Mouse (Mus musculus): ENCODE results near the gene Tmem132b. TPM values are rescaled to one million over a fixed set of nuclear protein-coding genes. Genes with fewer than 3 reads are reported as not detected.
A peak's percentile ranks its signal among the peaks of the same experiment; 100 is the strongest.

Tmem132b gene
- total RNA-seq, 2 experiments from 2014 or later, result 0.20 to 0.56 TPM

DNA sequence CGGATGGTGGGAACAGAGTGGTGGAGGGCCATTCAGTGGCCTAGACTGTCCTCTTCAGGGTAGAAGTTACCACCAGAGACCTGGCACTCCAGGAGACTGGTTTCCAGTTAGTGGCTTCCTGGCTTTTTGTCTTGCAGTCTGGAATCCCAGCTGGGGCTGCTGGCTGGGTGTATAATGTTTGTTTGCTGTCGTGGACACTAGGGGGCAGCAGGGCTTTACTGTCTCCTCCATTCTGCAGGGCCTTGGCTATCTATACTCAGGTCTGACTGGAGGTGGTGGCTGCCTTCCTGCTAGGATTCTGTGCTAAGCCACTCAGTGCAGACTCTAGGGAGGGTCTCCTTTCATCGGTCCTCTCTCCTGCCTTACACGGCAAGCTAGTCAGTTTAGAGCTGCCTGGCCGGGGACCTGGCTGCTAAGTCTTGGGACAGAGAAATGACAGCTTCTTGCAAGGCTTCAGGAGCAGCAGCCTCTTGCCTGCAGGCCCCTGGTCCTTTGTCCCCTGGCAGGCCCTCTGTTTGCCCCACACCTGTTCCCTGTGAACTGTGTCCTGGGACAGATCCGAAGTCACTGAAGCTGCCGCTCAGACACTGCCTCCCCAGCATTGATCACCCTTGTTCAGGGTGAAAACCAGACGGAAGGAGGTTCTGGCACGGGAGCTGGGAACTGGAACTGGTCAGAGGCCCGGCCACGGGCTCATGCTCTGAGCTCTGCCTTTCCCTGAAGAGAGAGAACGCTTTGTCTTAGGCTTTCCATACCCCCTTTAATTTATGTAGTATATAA lies 33.6 kb upstream of the Tmem132b start:
- TF ChIP-seq CTCF (IDR thresholded peaks at IDR 0.05), result peak; percentile 77

DNA sequence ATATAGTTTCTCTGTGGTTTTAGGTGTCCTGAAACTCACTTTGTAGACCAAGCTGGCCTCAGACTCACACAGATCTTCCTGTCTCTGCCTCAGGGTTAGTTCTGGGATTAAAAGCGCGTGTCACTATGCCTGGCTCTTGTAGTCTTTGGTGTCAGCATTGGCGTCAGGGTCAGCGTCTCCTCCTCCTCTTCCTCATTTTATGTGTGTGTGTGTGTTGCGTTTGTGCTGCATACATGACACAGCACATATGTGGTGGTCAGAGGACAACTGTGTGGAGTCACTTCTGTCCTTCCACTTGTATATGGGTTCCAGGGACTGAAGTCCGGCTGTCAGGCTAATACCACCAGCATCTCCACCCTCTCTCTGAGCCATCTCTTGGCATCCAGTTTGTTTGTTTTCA lies 30.1 kb upstream of the Tmem132b start:
- Histone ChIP-seq H3K27ac (no peak overlapping the region), H3K4me3 (no peak overlapping the region)
- no peak for TF ChIP-seq CTCF (IDR thresholded peaks at IDR 0.05)
- no peak for DNase-seq
- intact Hi-C loops (cut with DNase I), result no loop called here

More for the DNA sequence above, 33.6 kb upstream of the Tmem132b start:
- peak; percentile 79 for DNase-seq
- Histone ChIP-seq H3K4me3 (no peak overlapping the region), H3K27ac (no peak overlapping the region)
- intact Hi-C loops (cut with DNase I), result no loop called here

DNA sequence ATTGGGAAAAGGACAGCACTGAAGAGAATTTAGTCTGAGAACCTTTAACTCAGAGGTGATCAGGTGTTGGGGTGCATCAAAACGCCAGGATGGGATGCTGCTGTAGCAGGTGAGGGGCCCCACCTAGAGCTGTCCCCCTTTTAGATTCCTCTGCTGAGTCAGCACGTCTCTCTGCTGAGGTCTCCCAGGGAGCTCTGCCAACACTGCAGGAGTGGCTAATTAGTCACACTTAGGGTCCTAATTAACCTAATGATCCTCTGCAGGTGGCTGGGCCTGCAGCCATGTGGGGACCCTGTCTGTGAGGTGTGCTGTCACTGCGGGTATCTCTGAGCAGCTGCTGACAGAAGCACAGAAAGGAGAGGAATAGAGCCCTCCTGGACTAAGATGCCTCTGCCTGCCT lies 29.4 kb upstream of the Tmem132b start:
- intact Hi-C loops (cut with DNase I), result no loop called here
- no peak for TF ChIP-seq CTCF (IDR thresholded peaks at IDR 0.05)
- no peak overlapping the region for H3K4me3 ChIP-seq
- no peak overlapping the region for H3K27ac ChIP-seq
- no peak for DNase-seq

DNA sequence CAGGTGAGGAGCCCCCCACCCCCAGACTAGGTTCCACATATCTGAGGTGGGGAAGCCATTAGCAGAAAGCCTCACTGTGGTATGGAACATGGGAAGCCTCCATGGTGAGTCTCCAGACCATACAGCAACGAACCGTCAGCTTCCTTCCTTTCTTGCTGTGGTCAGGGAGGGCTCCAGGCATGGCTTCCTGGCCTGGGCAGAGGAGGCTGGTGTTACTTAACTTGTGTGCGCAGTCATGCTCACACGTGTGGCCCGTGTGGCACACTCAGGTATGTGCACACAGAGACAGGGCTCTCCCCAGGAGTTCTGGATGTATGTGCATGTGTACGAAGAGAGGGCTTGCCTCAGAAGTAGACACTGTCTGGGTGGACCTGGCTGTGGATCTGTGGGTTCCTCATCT lies 27.9 kb upstream of the Tmem132b start:
- DNase-seq, result no peak
- TF ChIP-seq CTCF (IDR thresholded peaks at IDR 0.05), result no peak
- H3K27ac ChIP-seq, result no peak overlapping the region
- no peak overlapping the region for H3K4me3 ChIP-seq
- intact Hi-C loops (cut with DNase I), result no loop called here

DNA sequence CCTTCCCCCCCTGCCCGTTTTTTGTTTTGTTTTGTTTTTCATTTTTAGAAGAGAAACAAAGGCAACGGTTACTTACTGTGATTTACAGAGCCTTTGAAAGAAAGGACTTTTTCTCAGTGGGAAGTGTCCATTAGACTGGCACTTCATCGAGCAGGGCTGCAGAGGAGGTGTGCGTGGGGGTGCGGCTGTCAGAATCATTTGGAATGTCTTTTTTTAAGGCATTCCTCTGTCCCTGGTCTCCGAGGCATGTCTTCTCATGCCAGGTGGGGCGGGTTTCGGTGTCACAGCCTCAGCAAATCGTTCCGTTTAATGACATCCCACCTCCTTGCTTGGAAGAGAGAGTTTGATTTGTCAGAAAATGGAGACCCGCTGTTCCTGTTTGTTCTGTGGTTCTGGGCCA lies 26.9 kb upstream of the Tmem132b start:
- no peak for TF ChIP-seq CTCF (IDR thresholded peaks at IDR 0.05)
- no peak for DNase-seq
- intact Hi-C loops (cut with DNase I), result no loop called here
- H3K27ac ChIP-seq, result no peak overlapping the region
- no peak overlapping the region for H3K4me3 ChIP-seq

DNA sequence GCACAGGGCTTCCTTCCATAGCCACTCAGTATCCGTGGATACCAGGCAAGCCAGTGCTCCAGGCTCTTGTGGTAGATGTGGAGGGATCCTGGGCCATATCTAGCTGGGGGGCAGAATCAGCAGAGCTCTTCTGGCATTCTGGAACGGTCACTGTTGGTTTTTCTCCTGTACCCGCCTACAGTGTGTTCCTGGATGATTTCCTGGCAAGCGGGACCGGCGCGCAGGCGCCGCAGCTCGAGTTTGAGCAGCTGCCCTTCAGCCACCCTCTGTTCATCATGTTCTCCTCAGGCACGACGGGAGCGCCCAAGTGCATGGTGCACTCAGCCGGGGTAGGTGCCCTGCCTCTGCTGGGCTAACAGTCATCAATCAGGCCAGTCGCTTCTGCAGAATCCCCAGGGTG lies 25.6 kb upstream of the Tmem132b start:
- H3K27ac ChIP-seq, result no peak overlapping the region
- no peak overlapping the region for H3K4me3 ChIP-seq
- TF ChIP-seq CTCF (IDR thresholded peaks at IDR 0.05), result no peak
- intact Hi-C loops (cut with DNase I), result no loop called here
- DNase-seq, result no peak

DNA sequence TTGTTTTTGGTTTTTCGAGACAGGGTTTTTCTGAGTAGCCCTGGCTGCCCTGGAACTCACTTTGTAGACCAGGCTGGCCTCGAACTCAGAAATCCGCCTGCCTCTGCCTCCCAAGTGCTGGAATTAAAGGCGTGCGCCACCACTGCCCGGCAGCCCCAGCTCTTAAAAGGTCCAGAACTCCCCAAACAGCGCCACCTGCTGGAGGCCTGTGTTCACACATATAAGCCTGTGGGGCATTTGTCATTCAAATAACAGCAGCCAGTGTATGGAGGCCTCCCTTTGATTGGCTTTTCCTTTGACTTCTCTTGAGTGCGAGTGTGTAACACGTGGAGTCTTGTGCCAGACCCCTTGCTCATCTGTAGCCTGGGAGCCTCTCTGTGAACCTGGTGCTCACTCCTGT lies 24.0 kb upstream of the Tmem132b start:
- intact Hi-C loops (cut with DNase I), result no loop called here
- TF ChIP-seq CTCF (IDR thresholded peaks at IDR 0.05), result peak; percentile 36; the same call in 1 of the 2 replicates
- Histone ChIP-seq H3K4me3 (no peak overlapping the region), H3K27ac (no peak overlapping the region)
- DNase-seq, result no peak

DNA sequence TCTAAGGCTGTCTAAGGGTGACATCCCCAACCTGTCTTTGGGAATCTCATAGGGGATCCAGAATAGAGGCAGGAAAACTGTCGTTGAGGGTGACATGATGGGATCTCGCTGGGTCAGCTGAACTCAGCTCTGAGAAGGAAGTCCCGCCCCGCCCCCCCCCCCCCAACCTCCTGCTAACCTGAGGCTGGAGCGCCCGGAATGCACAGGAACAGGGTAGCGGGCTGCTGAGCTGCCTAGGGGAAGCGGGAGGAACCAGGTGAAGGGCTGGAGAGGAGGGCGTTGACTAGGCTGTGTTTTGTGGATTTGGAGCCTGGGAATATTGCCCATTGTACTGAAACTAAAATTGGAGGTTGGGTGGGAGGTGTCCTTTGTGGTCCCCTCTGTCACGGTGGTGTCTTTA lies 23.6 kb upstream of the Tmem132b start:
- Histone ChIP-seq H3K27ac (no peak overlapping the region), H3K4me3 (no peak overlapping the region)
- intact Hi-C loops (cut with DNase I), result no loop called here
- TF ChIP-seq CTCF (IDR thresholded peaks at IDR 0.05), result no peak
- DNase-seq, result no peak

DNA sequence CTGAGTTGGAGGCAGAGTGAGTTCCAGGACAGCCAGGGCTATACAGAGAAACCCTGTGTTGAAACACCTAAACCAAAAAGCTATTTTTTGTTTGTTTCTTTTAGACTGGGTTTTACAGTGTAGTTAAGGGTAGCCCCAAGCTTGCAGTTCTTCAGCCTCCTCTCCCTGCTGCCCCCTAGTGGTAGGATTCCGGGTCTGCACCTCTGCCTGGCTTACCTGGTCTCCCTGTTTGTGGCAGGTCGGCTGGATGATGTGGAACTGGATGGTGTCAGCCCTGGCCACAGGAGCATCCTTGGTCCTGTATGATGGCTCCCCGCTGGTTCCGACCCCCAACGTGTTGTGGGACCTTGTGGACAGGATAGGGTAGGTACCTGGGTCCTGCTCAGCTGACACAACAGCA lies 22.0 kb upstream of the Tmem132b start:
- H3K4me3 ChIP-seq, result no peak overlapping the region
- peak; percentile 86 for TF ChIP-seq CTCF (IDR thresholded peaks at IDR 0.05)
- H3K27ac ChIP-seq, result no peak overlapping the region
- intact Hi-C loops (cut with DNase I), result no loop called here
- DNase-seq, result peak; percentile 56

DNA sequence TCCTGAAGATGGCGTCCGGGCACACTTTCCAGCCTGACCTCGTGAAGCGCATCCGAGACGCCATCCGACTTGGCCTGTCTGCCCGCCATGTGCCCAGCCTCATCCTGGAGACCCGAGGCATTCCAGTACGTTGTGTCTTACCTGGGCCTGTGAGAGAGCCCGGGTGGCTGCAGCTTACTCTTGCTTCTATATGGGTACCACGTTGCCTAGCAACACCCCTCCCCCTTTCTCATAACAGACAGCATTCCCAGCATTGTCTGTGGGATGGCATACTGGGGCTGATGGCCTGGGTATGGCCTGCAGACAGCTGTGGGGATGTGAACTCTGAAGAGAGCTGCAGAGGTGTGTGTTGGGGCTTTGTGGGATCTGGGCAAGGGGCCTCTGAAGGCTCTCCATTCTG lies 16.6 kb upstream of the Tmem132b start:
- Histone ChIP-seq H3K27ac (no peak overlapping the region), H3K4me3 (no peak overlapping the region)
- DNase-seq, result no peak
- no peak for TF ChIP-seq CTCF (IDR thresholded peaks at IDR 0.05)
- intact Hi-C loops (cut with DNase I), result no loop called here

DNA sequence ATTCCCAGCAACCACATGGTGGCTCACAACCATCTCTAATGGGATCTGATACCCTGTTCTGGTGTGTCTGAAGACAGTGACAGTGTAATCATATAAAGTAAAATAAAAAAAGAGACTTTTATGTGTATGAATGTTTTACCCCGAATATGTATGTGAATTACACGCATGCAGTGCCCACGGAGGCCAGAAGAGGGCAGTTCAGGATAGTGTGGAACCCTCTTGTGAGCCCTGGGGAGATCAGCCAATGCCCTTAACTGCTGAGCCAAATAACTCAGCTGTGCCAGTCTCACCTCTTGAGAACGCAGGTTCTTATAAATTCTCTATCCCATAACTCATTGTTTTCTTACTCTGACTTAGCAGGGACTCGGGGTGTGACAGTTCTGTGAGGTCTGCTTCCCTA lies 12.9 kb upstream of the Tmem132b start:
- TF ChIP-seq CTCF (IDR thresholded peaks at IDR 0.05), result peak; percentile 50
- intact Hi-C loops (cut with DNase I), result no loop called here
- DNase-seq, result peak; percentile 37
- Histone ChIP-seq H3K27ac (no peak overlapping the region), H3K4me3 (no peak overlapping the region)

DNA sequence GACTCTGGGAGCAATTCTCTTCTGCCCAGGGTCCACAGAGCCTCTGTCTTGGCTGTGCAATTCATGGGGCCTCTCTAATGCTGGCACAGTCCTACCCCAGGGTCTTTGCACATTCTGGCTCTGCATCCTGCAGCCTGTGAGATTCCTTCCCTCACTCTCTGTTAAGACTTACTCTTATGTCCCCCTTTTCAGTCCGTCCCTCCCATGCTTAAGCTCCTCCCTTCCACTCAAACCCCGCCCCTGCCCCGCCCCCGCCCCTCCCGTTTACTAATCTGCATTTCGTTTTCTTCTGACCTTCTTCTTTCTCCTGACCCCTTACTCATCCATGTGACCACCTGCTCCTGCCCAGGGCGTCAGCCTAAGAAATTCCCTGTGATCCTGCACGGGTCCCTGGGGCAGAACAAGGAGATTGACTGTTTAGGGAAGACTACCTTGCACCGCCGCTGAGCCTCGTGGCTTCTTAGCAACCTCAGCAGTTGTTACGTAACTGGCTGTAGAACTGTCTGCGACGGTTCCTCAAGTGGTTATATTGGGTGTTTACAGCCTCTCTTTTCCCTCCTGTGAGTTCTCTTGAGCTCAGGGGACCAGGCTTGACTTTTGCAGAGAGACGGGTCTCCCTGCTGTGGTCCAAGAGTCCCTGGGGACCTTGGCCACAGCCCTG lies 10.5 kb upstream of the Tmem132b start:
- intact Hi-C loops (cut with DNase I), result no loop called here
- no peak for DNase-seq
- no peak for TF ChIP-seq CTCF (IDR thresholded peaks at IDR 0.05)
- Histone ChIP-seq H3K27ac (peak overlapping the region; percentile 28; the same call in 1 of the 2 replicates), H3K4me3 (peak overlapping the region; percentile 61)

DNA sequence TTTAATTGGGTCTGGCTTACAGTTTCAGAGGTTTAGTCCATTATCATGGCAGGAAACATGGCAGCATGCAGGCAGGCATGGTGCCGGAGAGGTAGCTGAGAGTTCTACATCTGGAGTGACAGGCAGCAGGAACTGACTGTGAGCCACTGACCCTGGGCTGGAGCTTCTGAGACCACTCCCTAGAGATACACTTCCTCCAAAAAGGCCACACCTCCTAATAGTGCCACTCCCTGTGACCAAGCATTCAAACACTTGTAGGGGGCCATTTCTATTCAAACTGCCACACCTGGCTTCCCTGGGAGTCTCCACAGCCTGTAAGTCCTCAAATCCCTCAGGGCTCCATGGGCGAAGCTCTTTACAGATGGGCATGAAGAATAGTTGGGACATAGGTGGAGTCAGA lies 8.2 kb upstream of the Tmem132b start:
- TF ChIP-seq CTCF (IDR thresholded peaks at IDR 0.05), result no peak
- intact Hi-C loops (cut with DNase I), result no loop called here
- Histone ChIP-seq H3K4me3 (no peak overlapping the region), H3K27ac (no peak overlapping the region)
- no peak for DNase-seq

DNA sequence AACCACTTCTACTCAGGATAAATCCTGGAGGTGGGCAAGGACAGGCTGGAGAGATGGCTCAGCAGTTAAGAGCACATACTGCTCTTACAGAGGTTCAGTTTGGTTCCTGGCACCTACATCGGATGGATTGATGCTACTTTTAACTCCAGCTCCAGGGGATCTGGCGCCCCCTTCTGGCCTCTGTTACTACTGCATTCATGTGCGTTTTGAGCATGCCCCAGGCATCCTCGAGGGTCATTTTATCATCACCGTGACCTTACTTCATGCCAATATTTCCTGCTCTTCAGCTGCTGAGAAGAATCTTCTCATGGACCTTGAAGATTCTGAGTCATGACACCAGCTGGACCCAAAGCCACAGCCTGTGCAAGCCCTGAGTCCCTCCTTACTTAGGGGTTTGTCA lies 6.1 kb upstream of the Tmem132b start:
- intact Hi-C loops (cut with DNase I), result no loop called here
- Histone ChIP-seq H3K4me3 (no peak overlapping the region), H3K27ac (no peak overlapping the region)
- no peak for DNase-seq
- peak; percentile 49 for TF ChIP-seq CTCF (IDR thresholded peaks at IDR 0.05)
